Mouse (Mus musculus) bone marrow macrophage, adult 2 months (primary cell): ENCODE measurements around the gene Gsta4.
"Not testable (repeated sequence)": the region's sequence is repeated elsewhere in the genome, so short reads cannot be mapped to it uniquely, and the experiment has no call there.

Source experiments
- CTCF ChIP-seq: IDR thresholded peaks from 2 replicates; pipeline ENCODE4 v1.5.1; 2012; ENCODE audit warnings: low read depth, mild to moderate bottlenecking, low read length, moderate library complexity
- POLR2A ChIP-seq: IDR thresholded peaks from 2 replicates; pipeline ENCODE4 v1.6.1; 2012; ENCODE audit warnings: mild to moderate bottlenecking, low read depth, low read length, borderline replicate concordance

DNA sequence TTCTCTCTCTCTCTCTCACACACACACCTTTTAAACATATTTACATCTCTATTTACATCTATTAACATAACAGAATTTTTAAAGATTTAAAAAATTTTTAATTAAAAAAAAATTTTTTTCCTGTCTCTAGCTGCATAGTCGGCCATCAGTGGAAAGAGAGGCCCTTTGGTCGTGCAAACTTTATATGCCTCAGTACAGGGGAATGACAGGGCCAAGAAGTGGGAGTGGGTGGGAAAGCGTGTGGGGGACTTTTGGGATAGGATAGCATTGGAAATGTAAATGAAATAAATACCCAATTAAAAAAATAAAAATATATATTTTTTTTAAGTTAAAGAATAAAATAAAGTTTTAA is 7.7 kb upstream of the Gsta4 start:
- TF ChIP-seq POLR2A, CTCF: not testable (repeated sequence)
